Mouse (Mus musculus) hindbrain, postnatal 0 days (tissue): Measurements from ENCODE around the gene Psmd13. TPM values are rescaled to one million over a fixed set of nuclear protein-coding genes. Genes with fewer than 3 reads are reported as not detected.

Experiments used
- ATAC-seq: fragments of 200-750 bp; cut with Nextera tagmentation; 2 replicates; pipeline ENCODE4 v1.8.0; 2017; ENCODE audit warnings: mild to moderate bottlenecking, moderate TSS enrichment, moderate library complexity
- DNase-seq: peaks from one replicate; pipeline ENCODE4 v3.0.0-alpha.2; 2015; ENCODE audit warnings: low spot score
- H3K27ac ChIP-seq: fragments of 300-500 bp; sonication (generic); 2 replicates; pipeline ENCODE4 v1.5.1; 2014; ENCODE audit warnings: mild to moderate bottlenecking
- H3K27me3 ChIP-seq: fragments of 300-500 bp; sonication (generic); 2 replicates; pipeline ENCODE4 v1.6.1; 2014; ENCODE audit warnings: low read length, mixed read lengths; ENCODE audit not compliant: insufficient read depth
- H3K36me3 ChIP-seq: fragments of 300-500 bp; sonication (generic); 2 replicates; pipeline ENCODE4 v1.6.1; 2014; ENCODE audit warnings: low read length, mixed read lengths; ENCODE audit not compliant: insufficient read depth
- H3K4me1 ChIP-seq: fragments of 300-500 bp; sonication (generic); 2 replicates; pipeline ENCODE4 v1.6.1; 2014; ENCODE audit warnings: antibody characterized with exemption, low read length, mixed read lengths; ENCODE audit not compliant: insufficient read depth
- H3K4me2 ChIP-seq: fragments of 300-500 bp; sonication (generic); 2 replicates; pipeline ENCODE4 v1.6.1; 2014; ENCODE audit warnings: low read depth, mild to moderate bottlenecking, low read length, moderate library complexity, mixed read lengths
- H3K4me3 ChIP-seq: fragments of 300-500 bp; sonication (generic); 2 replicates; pipeline ENCODE4 v1.5.1; 2014; ENCODE audit warnings: low read length
- H3K9ac ChIP-seq: fragments of 300-500 bp; sonication (generic); replicated peaks from 2 replicates; pipeline ENCODE4 v1.6.1; 2014; ENCODE audit warnings: mild to moderate bottlenecking, low read length, moderate library complexity, mixed read lengths
- H3K9me3 ChIP-seq: fragments of 300-500 bp; sonication (generic); 2 replicates; pipeline ENCODE4 v1.6.1; 2016; ENCODE audit warnings: low read length, mixed read lengths
- CTCF ChIP-seq: IDR thresholded peaks from 2 replicates; pipeline ENCODE4 v1.5.1; 2016; ENCODE audit warnings: antibody characterized with exemption, control low read depth, low read depth
- WGBS: fragments of 180-500 bp; shearing (Covaris S2); extraction: QIAGEN DNeasy Blood & Tissue Kit; methylation state at CpG from one replicate; pipeline ENCODE4 v1.1.7; 2014; 5-methylcytosine and 5-hydroxymethylcytosine counted together
- polyA plus RNA-seq: library from polyadenylated mRNA; unstranded; fragments of >200 nt; fragmentation: Nextera tagmentation; extraction: Ambion mirVana; gene quantifications from 2 replicates; pipeline ENCODE4 v1.2.1, GENCODE M21; 2015
- total RNA-seq: library from RNA; depleted of rRNA; stranded (reverse); fragments of >200 nt; gene quantifications from 2 replicates; pipeline ENCODE4 v1.2.3, GENCODE M21; 2014

The Psmd13 gene
- total and polyA plus RNA-seq, 2 experiments from 2014 or later, result 113 to 275 TPM

DNA sequence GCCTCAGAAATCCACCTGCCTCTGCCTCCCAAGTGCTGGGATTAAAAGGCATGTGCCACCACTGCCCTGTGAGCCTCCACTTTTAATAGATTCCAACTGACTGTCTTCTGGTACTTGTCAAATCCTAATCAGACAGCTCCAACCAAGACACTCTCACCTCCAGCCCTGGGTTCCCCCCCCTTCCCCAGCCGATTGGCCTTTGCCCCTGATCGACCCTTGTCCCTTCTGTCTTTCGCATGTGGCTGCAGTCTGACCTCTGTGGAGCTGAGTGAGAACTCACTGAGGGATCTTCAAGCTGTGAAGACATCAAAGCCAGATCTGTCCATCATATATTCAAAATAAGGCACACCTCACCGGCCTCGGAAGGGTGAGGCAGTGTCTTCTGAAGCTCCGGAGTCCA, 45.4 kb downstream of the Psmd13 start:
- no peak overlapping the region for H3K4me2 ChIP-seq
- H3K4me1 ChIP-seq, result peaks cover 10% of the 10 kb centered on the region
- peaks cover 25% of the 10 kb centered on the region for H3K27me3 ChIP-seq
- H3K27ac ChIP-seq, result no peak overlapping the region
- no peak for TF ChIP-seq CTCF
- no peaks in the 10 kb centered on the region for H3K9me3 ChIP-seq
- no peak for ATAC-seq
- DNase-seq, result no peak
- no peak overlapping the region for H3K4me3 ChIP-seq
- no peak overlapping the region for H3K9ac ChIP-seq
- H3K36me3 ChIP-seq, result no peaks in the 10 kb centered on the region
- 86% methylated on average over 6 of the region's 6 CpGs for WGBS

DNA sequence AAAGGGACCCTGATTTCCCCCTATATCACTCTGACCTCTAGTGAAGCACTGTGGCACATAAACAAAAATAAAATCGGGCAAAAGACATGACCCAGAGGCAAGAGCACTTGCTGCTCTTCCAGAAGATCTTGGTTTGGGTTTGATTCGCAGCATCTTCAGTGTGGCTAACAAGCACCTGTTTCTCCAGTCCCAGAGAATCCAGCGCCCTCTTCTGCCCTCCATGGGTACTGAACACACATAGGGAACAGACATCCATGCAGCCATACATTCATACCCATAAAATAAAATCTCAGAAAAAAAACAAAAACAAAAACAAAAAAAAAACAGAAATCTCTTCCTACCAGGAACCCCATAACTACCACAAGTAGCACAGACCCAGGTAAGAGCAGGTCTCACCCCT, 56.7 kb downstream of the Psmd13 start:
- no peak overlapping the region for H3K9ac ChIP-seq
- DNase-seq (no peak), ATAC-seq (no peak)
- no peaks in the 10 kb centered on the region for H3K27me3 ChIP-seq
- H3K9me3 ChIP-seq, result no peaks in the 10 kb centered on the region
- H3K4me3 ChIP-seq, result no peak overlapping the region
- H3K36me3 ChIP-seq, result no peaks in the 10 kb centered on the region
- H3K4me2 ChIP-seq, result no peak overlapping the region
- H3K4me1 ChIP-seq, result 0 out of 2 replicates have a peak, but pooled peaks cover 5% of the 10 kb centered on the region
- H3K27ac ChIP-seq, result no peak overlapping the region
- 36% methylated on average over 3 of the region's 3 CpGs for WGBS
- peak; percentile 31; the same call in 1 of the 2 replicates for TF ChIP-seq CTCF

DNA sequence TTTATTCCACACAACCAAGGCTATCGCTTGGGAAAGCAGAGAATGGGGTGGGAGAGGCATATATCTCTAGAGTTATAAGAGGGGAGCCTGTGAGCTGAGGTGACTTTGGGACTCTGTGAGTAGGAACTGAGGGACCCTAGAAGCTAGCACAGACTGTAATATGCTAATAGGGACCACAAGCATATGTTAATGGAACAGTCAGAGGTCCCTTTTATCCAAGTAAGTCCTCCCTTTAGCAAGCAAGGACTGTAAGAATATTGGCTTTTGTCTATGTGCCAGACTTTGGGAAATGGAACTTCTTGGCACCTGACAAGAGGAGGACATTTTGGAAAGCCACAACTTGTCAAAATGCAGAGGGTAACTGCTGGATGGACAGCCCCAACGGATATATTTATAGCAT, 57.1 kb downstream of the Psmd13 start:
- no peak for ATAC-seq
- H3K27ac ChIP-seq, result no peak overlapping the region

DNA sequence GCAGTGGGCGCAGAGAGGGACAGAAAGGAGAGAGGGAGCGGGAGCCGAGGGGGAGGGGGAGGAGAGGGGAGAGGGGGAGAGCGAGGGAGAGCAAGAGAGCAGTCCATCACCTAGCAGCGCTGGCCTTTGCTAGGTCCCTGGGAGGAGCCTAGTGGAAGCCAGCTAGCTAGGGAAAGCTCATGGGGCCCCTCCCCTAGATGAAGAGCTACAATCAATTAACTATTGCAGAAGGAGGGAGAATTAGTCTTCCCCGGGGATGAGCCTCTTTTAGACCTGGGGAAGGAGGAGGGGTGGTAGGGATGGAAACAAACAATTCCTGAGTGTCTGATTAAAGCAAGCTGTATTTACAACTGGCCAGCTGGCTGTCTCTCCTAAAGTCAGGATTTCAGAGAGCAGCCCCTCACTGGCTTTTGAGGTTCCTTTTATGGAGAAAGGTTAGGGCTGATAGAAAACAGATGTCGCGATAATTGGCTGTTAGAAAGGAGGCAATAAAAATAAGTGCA, 58.0 kb downstream of the Psmd13 start:
- no peak overlapping the region for H3K4me2 ChIP-seq
- no peak overlapping the region for H3K27ac ChIP-seq
- no peaks in the 10 kb centered on the region for H3K27me3 ChIP-seq
- H3K4me3 ChIP-seq, result no peak overlapping the region
- no peak for TF ChIP-seq CTCF
- no peak for ATAC-seq
- H3K9ac ChIP-seq, result 0 out of 2 replicates have a peak overlapping the region, but pooled peaks have one; percentile 1
- H3K4me1 ChIP-seq, result 0 out of 2 replicates have a peak, but pooled peaks cover 5% of the 10 kb centered on the region
- peak; percentile 28 for DNase-seq
- H3K36me3 ChIP-seq, result no peaks in the 10 kb centered on the region
- WGBS, result 13% methylated on average over 8 of the region's 8 CpGs
- H3K9me3 ChIP-seq, result no peaks in the 10 kb centered on the region

More for the DNA sequence above, 57.1 kb downstream of the Psmd13 start:
- Histone ChIP-seq H3K9ac (no peak overlapping the region), H3K4me1 (0 out of 2 replicates have a peak, but pooled peaks cover 5% of the 10 kb centered on the region), H3K4me3 (no peak overlapping the region), H3K9me3 (no peaks in the 10 kb centered on the region), H3K4me2 (no peak overlapping the region), H3K36me3 (no peaks in the 10 kb centered on the region), H3K27me3 (no peaks in the 10 kb centered on the region)
- no peak for DNase-seq
- WGBS, result 27% methylated on average over 2 of the region's 2 CpGs
- no peak for TF ChIP-seq CTCF

DNA sequence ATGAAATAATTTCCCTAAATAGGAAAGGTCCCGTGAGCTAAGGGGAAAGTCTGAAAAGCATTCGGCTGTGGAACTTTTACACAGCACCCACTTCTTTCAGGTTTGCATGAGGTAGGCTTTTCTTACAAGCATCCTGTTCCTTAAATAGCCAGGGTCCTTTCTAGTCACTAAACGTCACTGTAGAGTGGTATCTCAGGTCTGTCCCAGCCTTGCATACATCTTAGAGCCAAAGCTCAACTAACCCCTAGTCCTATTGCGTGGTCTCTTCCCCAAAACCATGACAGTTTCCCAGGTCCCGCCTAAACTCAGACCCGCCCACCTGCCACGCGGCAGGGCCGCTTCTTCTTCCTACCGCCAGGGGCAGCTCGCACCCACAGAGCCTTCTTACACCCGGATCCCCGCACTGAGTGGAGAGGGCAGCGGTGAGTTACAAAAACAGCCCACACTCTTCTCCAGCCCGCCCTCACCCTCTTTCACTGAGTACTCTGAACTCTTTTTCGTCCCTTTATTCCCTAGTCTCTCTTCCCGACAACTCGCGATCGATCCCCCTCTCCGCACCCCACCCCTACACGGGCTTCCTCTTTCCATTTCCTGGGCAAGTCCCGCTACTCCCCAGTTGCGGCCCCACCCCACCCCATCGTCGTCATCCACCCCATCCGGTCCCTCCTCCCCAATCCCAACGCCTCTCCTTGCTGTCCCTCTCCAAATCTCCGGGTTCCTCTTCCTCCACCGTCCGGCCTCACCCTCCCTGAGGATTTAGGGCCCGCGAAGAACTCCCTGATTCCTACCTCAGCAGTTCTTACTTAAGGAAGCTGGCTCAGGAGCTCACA, 59.7 kb downstream of the Psmd13 start, which contains the start of gene Pgghg:
Gene Pgghg, plus strand, starts transcription at position 170 of the 830 bp plus-strand sequence.
- peak within 1 kb of the TSS; percentile 59 for H3K27ac ChIP-seq

DNA sequence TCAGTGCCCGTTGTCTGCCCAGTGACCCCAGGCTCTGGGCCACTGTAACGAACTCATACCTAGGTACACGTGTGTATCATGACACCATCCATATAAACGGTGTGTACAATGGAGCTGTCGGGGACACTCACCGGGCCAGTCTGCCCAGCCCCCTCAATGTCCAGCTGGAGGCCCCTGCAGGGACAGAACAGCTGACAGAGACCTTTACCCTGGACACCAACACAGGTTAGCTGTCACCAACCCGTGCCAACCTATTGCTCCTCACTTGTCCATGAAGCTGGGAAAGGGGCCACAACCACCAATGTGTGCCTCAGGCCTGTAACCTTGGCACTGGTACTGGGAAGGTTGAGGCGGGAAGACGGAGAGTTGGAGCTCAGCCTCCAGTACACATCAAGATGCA, 60.6 kb downstream of the Psmd13 start:
- 53% methylated on average over 9 of the region's 9 CpGs for WGBS
- no peak for ATAC-seq
- H3K4me1 ChIP-seq, result 0 out of 2 replicates have a peak, but pooled peaks cover 5% of the 10 kb centered on the region
- peak overlapping the region; percentile 29 for H3K4me3 ChIP-seq
- peak overlapping the region; percentile 44; the same call in 1 of the 2 replicates for H3K9ac ChIP-seq
- DNase-seq, result no peak
- H3K36me3 ChIP-seq, result no peaks in the 10 kb centered on the region
- H3K9me3 ChIP-seq, result no peaks in the 10 kb centered on the region
- H3K27ac ChIP-seq, result peak overlapping the region; percentile 59; the same call in 1 of the 2 replicates
- TF ChIP-seq CTCF, result no peak
- no peaks in the 10 kb centered on the region for H3K27me3 ChIP-seq
- H3K4me2 ChIP-seq, result peak overlapping the region; percentile 48

More for the DNA sequence above, 59.7 kb downstream of the Psmd13 start, which contains the start of gene Pgghg:
- DNase-seq (peak; percentile 81), ATAC-seq (peak; percentile 93)
- no peaks in the 10 kb centered on the region for H3K9me3 ChIP-seq
- no peaks in the 10 kb centered on the region for H3K27me3 ChIP-seq
- 0 out of 2 replicates have a peak, but pooled peaks cover 5% of the 10 kb centered on the region for H3K4me1 ChIP-seq
- peak within 1 kb of the TSS; percentile 48 for H3K4me2 ChIP-seq
- H3K4me3 ChIP-seq, result peak within 1 kb of the TSS; percentile 29
- peak within 1 kb of the TSS; percentile 44 for H3K9ac ChIP-seq
- H3K36me3 ChIP-seq, result no peaks in the 10 kb centered on the region
- TF ChIP-seq CTCF, result peak; percentile 92
- WGBS, result 3% methylated on average over 33 of the region's 33 CpGs
